Mouse (Mus musculus): ENCODE measurements around the gene Cd4. TPM values are rescaled to one million over a fixed set of nuclear protein-coding genes. Genes with fewer than 3 reads are reported as not detected.

Cd4 gene
- polyA plus RNA-seq, 1 experiment, result not detected

- no peak overlapping the region for H3K4me2 ChIP-seq (ENCODE audit: low read depth)
- no peaks in the 10 kb centered on the region for H3K27me3 ChIP-seq (ENCODE audit: control insufficient read depth, insufficient read depth, insufficient read length)
- H3K36me3 ChIP-seq (ENCODE audit: control insufficient read depth, insufficient read depth), result no peaks in the 10 kb centered on the region
- no peak overlapping the region for H3K4me3 ChIP-seq
- H3ac ChIP-seq (ENCODE audit: control insufficient read depth, insufficient read length), result no peak overlapping the region
- no peaks in the 10 kb centered on the region for H3K79me2 ChIP-seq (ENCODE audit: control insufficient read depth, insufficient read depth)
- no peak for TF ChIP-seq MYOG (IDR thresholded peaks at IDR 0.05; ENCODE audit: control insufficient read depth in 1 of 3, insufficient read depth in 1 of 3, insufficient read length in 2 of 3, low read depth in 2 of 3)
- no peak for TF ChIP-seq POLR2A (IDR thresholded peaks at IDR 0.05; ENCODE audit: insufficient read length, low read depth)
- no peak for TF ChIP-seq USF1 (IDR thresholded peaks at IDR 0.05; ENCODE audit: low read depth)
- no peak for TF ChIP-seq CEBPB (IDR thresholded peaks at IDR 0.05; ENCODE audit: insufficient read depth, poor library complexity, severe bottlenecking)
- no peak for TF ChIP-seq REST (IDR thresholded peaks at IDR 0.05; ENCODE audit: insufficient read depth, insufficient read length)
- no peak for TF ChIP-seq POLR2AphosphoS2 (IDR thresholded peaks at IDR 0.05; ENCODE audit: insufficient read length, low read depth)
- no peak for TF ChIP-seq MYOD1 (IDR thresholded peaks at IDR 0.05; ENCODE audit: control insufficient read depth in 1 of 3, insufficient read length in 2 of 3, low read depth in 2 of 3)
- TF ChIP-seq E2F4 (IDR thresholded peaks at IDR 0.05; ENCODE audit: insufficient read depth), result no peak
- no peak for TF ChIP-seq TCF3 (IDR thresholded peaks at IDR 0.05; ENCODE audit: insufficient read length, low read depth)
- TF ChIP-seq MAX (IDR thresholded peaks at IDR 0.05; ENCODE audit: low read depth), result no peak
- TF ChIP-seq SRF (IDR thresholded peaks at IDR 0.05; ENCODE audit: control insufficient read depth, insufficient read length, low read depth), result no peak
- no peak for TF ChIP-seq TCF12 (IDR thresholded peaks at IDR 0.05; ENCODE audit: insufficient read depth, poor library complexity, severe bottlenecking)
Measured at GRCm38 (mm10) chr6:124847305-124847704, 40.7 kb downstream of the Cd4 start.

GRCm38 (mm10) chr6:124840241-124841167 lies 47.5 kb downstream of the Cd4 start, which contains the start of gene Gnb3:
Gnb3 (minus strand) TSS chr6:124840275.
- Histone ChIP-seq H3K4me2 (ENCODE audit: low read depth) (no peak within 1 kb of the TSS), H3K4me3 (no peak within 1 kb of the TSS)
- no peak for TF ChIP-seq TCF3 (IDR thresholded peaks at IDR 0.05; ENCODE audit: insufficient read length, low read depth)
- no peak for TF ChIP-seq MAX (IDR thresholded peaks at IDR 0.05; ENCODE audit: low read depth)
- no peak for TF ChIP-seq SRF (IDR thresholded peaks at IDR 0.05; ENCODE audit: control insufficient read depth, insufficient read length, low read depth)
- no peak for TF ChIP-seq MYOD1 (IDR thresholded peaks at IDR 0.05; ENCODE audit: control insufficient read depth in 1 of 3, insufficient read length in 2 of 3, low read depth in 2 of 3)
- TF ChIP-seq USF1 (IDR thresholded peaks at IDR 0.05; ENCODE audit: low read depth), result no peak
- no peak for TF ChIP-seq MYOG (IDR thresholded peaks at IDR 0.05; ENCODE audit: control insufficient read depth in 1 of 3, insufficient read depth in 1 of 3, insufficient read length in 2 of 3, low read depth in 2 of 3)
- no peak for TF ChIP-seq REST (IDR thresholded peaks at IDR 0.05; ENCODE audit: insufficient read depth, insufficient read length)
- TF ChIP-seq E2F4 (IDR thresholded peaks at IDR 0.05; ENCODE audit: insufficient read depth), result no peak
- no peak for TF ChIP-seq POLR2A (IDR thresholded peaks at IDR 0.05; ENCODE audit: insufficient read length, low read depth)
- TF ChIP-seq POLR2AphosphoS2 (IDR thresholded peaks at IDR 0.05; ENCODE audit: insufficient read length, low read depth), result no peak
- TF ChIP-seq TCF12 (IDR thresholded peaks at IDR 0.05; ENCODE audit: insufficient read depth, poor library complexity, severe bottlenecking), result no peak
- no peak for TF ChIP-seq CEBPB (IDR thresholded peaks at IDR 0.05; ENCODE audit: insufficient read depth, poor library complexity, severe bottlenecking)

GRCm38 (mm10) chr6:124839805-124840204 lies 48.2 kb downstream of the Cd4 start:
- Histone ChIP-seq H3K4me2 (ENCODE audit: low read depth) (no peak overlapping the region), H3ac (ENCODE audit: control insufficient read depth, insufficient read length) (no peak overlapping the region), H3K27me3 (ENCODE audit: control insufficient read depth, insufficient read depth, insufficient read length) (peaks cover 5% of the 10 kb centered on the region), H3K4me3 (no peak overlapping the region), H3K79me2 (ENCODE audit: control insufficient read depth, insufficient read depth) (no peaks in the 10 kb centered on the region), H3K36me3 (ENCODE audit: control insufficient read depth, insufficient read depth) (no peaks in the 10 kb centered on the region)
- TF ChIP-seq POLR2AphosphoS2 (IDR thresholded peaks at IDR 0.05; ENCODE audit: insufficient read length, low read depth) (no peak), CEBPB (IDR thresholded peaks at IDR 0.05; ENCODE audit: insufficient read depth, poor library complexity, severe bottlenecking) (no peak), TCF3 (IDR thresholded peaks at IDR 0.05; ENCODE audit: insufficient read length, low read depth) (no peak), SRF (IDR thresholded peaks at IDR 0.05; ENCODE audit: control insufficient read depth, insufficient read length, low read depth) (no peak), POLR2A (IDR thresholded peaks at IDR 0.05; ENCODE audit: insufficient read length, low read depth) (no peak)

More at GRCm38 (mm10) chr6:124840241-124841167, 47.5 kb downstream of the Cd4 start, which contains the start of gene Gnb3:
- Histone ChIP-seq H3ac (ENCODE audit: control insufficient read depth, insufficient read length) (no peak within 1 kb of the TSS), H3K36me3 (ENCODE audit: control insufficient read depth, insufficient read depth) (no peaks in the 10 kb centered on the region), H3K79me2 (ENCODE audit: control insufficient read depth, insufficient read depth) (no peaks in the 10 kb centered on the region), H3K27me3 (ENCODE audit: control insufficient read depth, insufficient read depth, insufficient read length) (peaks cover 5% of the 10 kb centered on the region)

GRCm38 (mm10) chr6:124836411-124836810 lies 51.6 kb downstream of the Cd4 start:
- Histone ChIP-seq H3K36me3 (ENCODE audit: control insufficient read depth, insufficient read depth) (no peaks in the 10 kb centered on the region), H3ac (ENCODE audit: control insufficient read depth, insufficient read length) (no peak overlapping the region), H3K27me3 (ENCODE audit: control insufficient read depth, insufficient read depth, insufficient read length) (peaks cover 5% of the 10 kb centered on the region), H3K79me2 (ENCODE audit: control insufficient read depth, insufficient read depth) (no peaks in the 10 kb centered on the region), H3K4me3 (no peak overlapping the region), H3K4me2 (ENCODE audit: low read depth) (no peak overlapping the region)
- TF ChIP-seq TCF3 (IDR thresholded peaks at IDR 0.05; ENCODE audit: insufficient read length, low read depth) (no peak), POLR2AphosphoS2 (IDR thresholded peaks at IDR 0.05; ENCODE audit: insufficient read length, low read depth) (no peak), POLR2A (IDR thresholded peaks at IDR 0.05; ENCODE audit: insufficient read length, low read depth) (no peak), MYOG (IDR thresholded peaks at IDR 0.05; ENCODE audit: control insufficient read depth in 1 of 3, insufficient read depth in 1 of 3, insufficient read length in 2 of 3, low read depth in 2 of 3) (no peak), CEBPB (IDR thresholded peaks at IDR 0.05; ENCODE audit: insufficient read depth, poor library complexity, severe bottlenecking) (no peak), USF1 (IDR thresholded peaks at IDR 0.05; ENCODE audit: low read depth) (no peak), E2F4 (IDR thresholded peaks at IDR 0.05; ENCODE audit: insufficient read depth) (no peak), TCF12 (IDR thresholded peaks at IDR 0.05; ENCODE audit: insufficient read depth, poor library complexity, severe bottlenecking) (no peak), SRF (IDR thresholded peaks at IDR 0.05; ENCODE audit: control insufficient read depth, insufficient read length, low read depth) (no peak), MAX (IDR thresholded peaks at IDR 0.05; ENCODE audit: low read depth) (no peak), MYOD1 (IDR thresholded peaks at IDR 0.05; ENCODE audit: control insufficient read depth in 1 of 3, insufficient read length in 2 of 3, low read depth in 2 of 3) (no peak), REST (IDR thresholded peaks at IDR 0.05; ENCODE audit: insufficient read depth, insufficient read length) (no peak)

Data from myocyte (in vitro differentiated cells).